Mouse (Mus musculus) embryo, embryonic 10 days (tissue): ENCODE data around the gene Inhbe.
A peak's percentile ranks its signal among the peaks of the same experiment; 100 is the strongest.
"Not testable (repeated sequence)": the region's sequence is repeated elsewhere in the genome, so short reads cannot be mapped to it uniquely, and the experiment has no call there.

Source experiments
- DNase-seq: peaks from one replicate; pipeline ENCODE4 v3.0.0-alpha.2; 2015; ENCODE audit warnings: low spot score

Gene Inhbe

GRCm38 (mm10) chr10:127323131-127323855, 30.9 kb downstream of the Inhbe start:
- no peak for DNase-seq

DNA sequence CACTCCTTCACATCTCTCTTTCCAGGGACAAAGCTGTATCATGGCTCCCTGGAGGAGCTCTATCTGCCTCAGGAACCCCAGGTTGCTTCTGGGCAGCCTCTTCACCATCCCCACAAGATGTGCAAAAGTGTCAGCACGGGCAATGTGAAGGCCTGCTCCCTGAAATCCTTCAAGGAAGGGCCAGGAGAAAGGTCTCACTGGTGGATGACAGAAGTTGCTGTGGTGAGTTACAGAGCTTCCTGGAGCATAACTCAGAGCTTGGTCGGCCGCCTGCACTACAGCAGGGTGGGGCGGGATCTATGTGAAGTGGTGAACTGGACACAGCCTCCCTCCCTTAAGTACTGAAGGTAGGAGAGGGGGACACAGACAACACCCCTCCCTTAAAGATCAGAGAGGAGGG, 31.5 kb downstream of the Inhbe start:
- DNase-seq = no peak

DNA sequence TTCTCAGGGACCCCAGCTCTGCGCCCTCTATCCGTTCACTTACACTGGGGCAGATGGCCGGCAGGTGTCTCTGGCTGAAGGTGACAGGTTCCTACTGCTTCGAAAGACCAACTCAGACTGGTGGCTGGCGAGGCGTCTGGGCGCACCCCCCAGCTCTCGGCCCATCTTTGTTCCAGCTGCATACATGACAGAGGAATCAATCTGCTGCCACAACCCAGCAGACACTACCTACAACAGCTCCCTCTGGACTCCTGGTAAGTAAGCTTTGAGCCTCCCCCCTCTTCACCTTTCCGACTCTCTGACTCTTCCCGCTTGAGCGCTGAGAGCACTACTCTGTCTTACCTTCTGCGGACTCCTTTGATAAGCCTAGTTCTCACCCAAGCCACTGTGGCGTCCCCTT, 32.0 kb downstream of the Inhbe start:
- DNase-seq = no peak

DNA sequence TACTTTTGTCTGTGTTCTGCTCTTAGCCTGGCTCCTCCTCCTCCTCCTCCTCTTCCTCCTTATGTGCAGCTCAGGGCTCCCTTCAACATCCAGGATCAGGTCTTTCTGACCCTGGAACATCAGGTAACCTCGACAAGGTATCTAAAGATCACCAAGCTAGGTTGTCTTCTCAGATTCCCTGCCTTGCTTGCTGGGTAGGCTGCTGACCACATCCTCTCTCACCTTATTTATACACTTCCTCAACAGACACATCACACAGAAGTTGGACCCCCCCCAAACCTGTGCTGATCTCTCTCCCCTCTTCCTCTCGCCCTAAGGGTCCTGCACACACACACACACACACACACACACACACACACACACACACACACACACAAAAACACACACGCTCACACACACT, 32.6 kb downstream of the Inhbe start, which contains the start of gene Arhgap9:
Gene Arhgap9 (plus strand): TSS at position 344 of the 400 bp plus-strand sequence.
- DNase-seq = no peak

DNA sequence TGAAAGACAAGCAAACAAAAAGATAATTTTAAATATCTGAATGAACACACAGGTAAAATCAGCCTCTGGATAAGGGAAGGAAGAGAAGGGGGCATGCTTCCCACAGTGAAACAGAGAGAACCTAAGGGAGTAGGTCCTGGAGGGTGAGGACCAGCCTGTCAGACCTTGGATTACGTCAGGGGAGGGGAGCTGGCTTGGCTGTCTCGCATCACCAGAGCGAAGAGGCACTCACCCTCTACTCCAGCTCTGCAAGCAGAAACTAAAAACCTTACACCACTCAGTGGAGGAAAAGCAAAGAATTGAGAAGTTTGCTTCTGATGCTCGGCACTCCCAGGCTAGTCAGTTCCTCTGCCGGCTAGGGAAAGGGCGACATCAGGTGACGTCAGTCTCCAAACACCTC, 34.2 kb downstream of the Inhbe start:
- no peak for DNase-seq

GRCm38 (mm10) chr10:127318009-127318408, 36.2 kb downstream of the Inhbe start:
- DNase-seq = no peak

- DNase-seq = no peak
Observed at GRCm38 (mm10) chr10:127317277-127317676, 36.9 kb downstream of the Inhbe start.

- not testable (repeated sequence) for DNase-seq
Observed at GRCm38 (mm10) chr10:127314950-127315349, 39.3 kb downstream of the Inhbe start.

GRCm38 (mm10) chr10:127313516-127313915, 40.7 kb downstream of the Inhbe start:
- not testable (repeated sequence) for DNase-seq

DNA sequence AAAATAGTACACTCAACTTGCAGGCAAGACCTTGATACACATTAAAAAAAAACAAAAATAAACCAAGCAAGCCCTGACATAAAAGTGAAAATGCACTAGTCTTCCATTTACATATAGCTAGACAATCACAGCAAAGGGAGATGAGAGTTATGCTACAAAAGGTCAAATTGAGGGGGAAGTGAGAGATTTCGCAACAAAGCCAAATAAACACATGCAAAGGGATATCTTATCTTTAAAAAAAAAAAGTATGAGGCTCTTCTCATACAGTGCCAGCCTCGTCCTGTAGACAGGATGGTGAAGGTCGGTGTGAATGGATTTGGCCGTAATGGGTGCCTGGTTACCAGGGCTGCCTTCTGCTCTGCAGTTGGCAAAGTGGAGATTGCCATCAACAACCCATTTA, 41.4 kb downstream of the Inhbe start:
- DNase-seq = no peak

GRCm38 (mm10) chr10:127312356-127312676, 41.9 kb downstream of the Inhbe start:
- DNase-seq = peak; percentile 94

DNA sequence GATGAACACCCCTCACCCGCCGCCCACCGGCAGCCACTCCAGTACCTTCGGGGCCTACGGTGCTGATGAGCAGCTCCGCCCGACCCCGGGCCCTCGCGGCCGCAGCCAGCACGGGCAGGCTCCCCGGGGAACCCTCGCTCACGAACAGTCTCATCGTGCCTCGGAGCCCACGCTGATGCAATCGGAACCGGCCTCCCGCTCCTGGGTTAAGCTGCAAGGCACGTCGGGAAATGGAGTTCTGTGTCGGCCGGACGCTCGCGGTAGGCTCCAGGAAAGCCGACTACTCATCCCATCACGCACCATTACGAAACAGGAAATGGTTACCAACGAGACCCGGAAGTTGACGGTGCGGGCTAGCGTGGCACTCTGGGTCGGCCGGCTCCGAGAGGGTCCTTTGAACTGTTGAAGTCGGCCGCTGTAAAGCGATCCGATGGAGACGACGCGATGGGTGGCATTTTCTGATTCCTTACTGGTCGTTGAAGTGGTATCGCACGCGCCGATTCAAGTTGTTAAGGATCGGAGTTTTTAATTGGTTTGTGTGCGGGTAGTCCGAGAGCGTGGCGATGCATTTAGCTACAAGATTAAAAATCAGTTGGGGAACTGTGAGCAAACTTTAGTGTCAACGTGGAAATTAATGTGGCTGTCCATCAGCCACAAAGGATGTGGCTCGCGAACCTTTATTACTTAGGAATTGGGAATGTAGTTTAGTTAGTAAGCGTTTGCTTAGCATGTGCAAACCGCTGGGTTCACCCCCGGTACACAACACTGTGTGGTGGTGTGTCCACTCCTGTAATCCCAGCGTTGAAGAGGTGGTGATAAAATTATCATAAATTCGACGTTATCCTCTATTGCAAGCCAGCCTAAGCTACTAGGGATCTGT, 42.5 kb downstream of the Inhbe start, which contains the start of gene Mars:
Gene Mars (minus strand): TSS at position 311 of the 880 bp plus-strand sequence.
- DNase-seq = peak; percentile 99

DNA sequence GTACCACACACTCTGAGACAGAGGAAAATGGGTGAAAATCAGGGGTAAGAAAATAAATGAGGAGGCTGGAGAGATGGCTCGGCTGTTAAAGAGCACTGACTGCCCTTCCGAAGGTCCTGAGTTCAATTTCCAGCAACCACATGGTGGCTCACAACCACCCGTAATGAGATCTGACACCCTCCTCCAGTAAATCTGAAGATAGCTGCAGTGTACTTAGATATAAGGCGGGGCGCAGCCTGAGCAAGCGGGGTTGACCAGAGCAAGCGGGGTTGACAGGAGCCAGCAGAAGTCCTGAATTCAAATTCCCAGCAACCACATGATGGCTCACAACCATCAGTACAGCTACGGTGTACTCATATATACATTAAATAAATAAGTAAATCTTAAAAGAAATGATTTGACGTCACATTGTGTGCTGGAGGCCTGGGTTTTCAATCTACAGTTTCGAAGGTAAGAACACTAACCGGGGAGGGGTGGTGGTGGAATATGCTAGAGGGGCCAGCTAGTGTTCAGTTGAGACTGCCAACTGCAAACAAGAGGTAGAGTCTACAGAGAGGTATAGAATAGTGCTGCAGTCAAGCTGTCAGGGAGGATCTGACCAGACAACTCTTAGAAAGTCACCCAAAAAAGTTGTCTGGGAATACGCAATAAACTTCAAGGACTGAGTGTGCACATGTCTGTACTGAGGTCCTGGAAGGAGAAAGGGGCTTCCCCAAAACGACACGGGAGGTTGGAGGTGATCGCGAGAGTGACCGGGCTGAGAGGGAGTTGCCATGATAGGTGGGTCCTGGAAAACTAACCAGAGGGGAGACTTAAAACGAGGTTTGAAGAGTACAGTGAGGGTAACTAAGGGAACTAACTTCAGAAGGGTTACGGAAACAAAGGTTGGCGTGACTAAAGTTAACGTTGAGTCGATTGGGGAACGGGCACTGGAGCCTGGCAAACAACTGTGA, 43.4 kb downstream of the Inhbe start:
- DNase-seq = peak; percentile 78

- DNase-seq = not testable (repeated sequence)
Observed at GRCm38 (mm10) chr10:127309167-127309566, 45.0 kb downstream of the Inhbe start.

- no peak for DNase-seq
Observed at GRCm38 (mm10) chr10:127303136-127303535, 51.1 kb downstream of the Inhbe start.

DNA sequence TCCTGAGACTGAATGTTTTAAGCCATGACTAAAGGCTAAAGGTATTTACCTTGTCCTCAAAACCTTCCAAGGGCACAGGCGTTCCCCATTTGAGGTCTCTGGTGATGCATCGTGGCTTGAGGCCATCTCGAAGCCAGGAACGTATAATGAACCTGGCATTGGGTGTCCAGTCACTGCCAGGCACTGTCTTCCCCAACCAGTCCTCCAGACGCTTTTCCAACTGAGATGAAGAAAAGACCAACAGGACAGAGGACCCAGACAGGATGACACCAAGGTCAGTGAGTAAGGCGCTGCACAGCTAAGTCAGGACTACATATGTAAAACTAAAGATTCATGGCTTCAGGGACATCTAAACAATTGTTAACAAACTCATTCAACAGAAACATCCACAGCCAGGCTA, 53.9 kb downstream of the Inhbe start:
- DNase-seq = no peak
